Mouse (Mus musculus): Measurements from ENCODE around the gene Acsl4.

- TF ChIP-seq CTCF (IDR thresholded peaks at IDR 0.05; ENCODE audit: borderline replicate concordance, control insufficient read depth, extremely low read depth, insufficient read depth, low read length, poor library complexity) (no peak), POLR2A (IDR thresholded peaks at IDR 0.05; ENCODE audit: control insufficient read depth, extremely low read depth, insufficient read depth, low read length, poor library complexity) (no peak)
Measured at GRCm38 (mm10) chrX:142316106-142316505, 74.2 kb downstream of the Acsl4 start.

Data from thymus, adult 2 months (tissue).